Mouse (Mus musculus) liver, adult 2 months (tissue): Measurements from ENCODE around the gene Zc3h13. TPM values are rescaled to one million over a fixed set of nuclear protein-coding genes. Genes with fewer than 3 reads are reported as not detected.

Experiments
- DNase-seq: peaks from one replicate; pipeline ENCODE4 v3.0.0-alpha.2; 2011; ENCODE audit warnings: low read depth, low spot score; ENCODE audit errors: extremely low read depth
- H3K27ac ChIP-seq: fragments of 200-500 bp; replicated peaks from 2 replicates; pipeline ENCODE4 v1.5.1; 2012; ENCODE audit warnings: low read depth, mild to moderate bottlenecking, control low read depth, inconsistent platforms, low read length; ENCODE audit not compliant: insufficient read depth
- H3K27me3 ChIP-seq: fragments of 200-500 bp; 2 replicates; pipeline ENCODE4 v1.6.1; 2012; ENCODE audit warnings: mild to moderate bottlenecking, moderate library complexity, low read length, inconsistent platforms; ENCODE audit not compliant: control insufficient read depth, insufficient read depth
- H3K36me3 ChIP-seq: fragments of 200-500 bp; 2 replicates; pipeline ENCODE4 v1.6.1; 2012; ENCODE audit warnings: low read length, inconsistent platforms; ENCODE audit not compliant: control insufficient read depth, insufficient read depth
- H3K4me1 ChIP-seq: fragments of 200-500 bp; 2 replicates; pipeline ENCODE4 v1.6.1; 2011; ENCODE audit warnings: low read length; ENCODE audit not compliant: control insufficient read depth, insufficient read depth
- H3K4me3 ChIP-seq: fragments of 200-500 bp; 2 replicates; pipeline ENCODE4 v1.5.1; 2011; ENCODE audit warnings: low read depth, mild to moderate bottlenecking, control low read depth, low read length, moderate library complexity; ENCODE audit not compliant: insufficient read depth
- H3K79me2 ChIP-seq: fragments of 200-500 bp; 2 replicates; pipeline ENCODE4 v1.6.1; 2012; ENCODE audit warnings: inconsistent platforms, mild to moderate bottlenecking, low read length, moderate library complexity; ENCODE audit not compliant: control insufficient read depth, insufficient read depth
- H3K9ac ChIP-seq: fragments of 200-500 bp; 2 replicates; pipeline ENCODE4 v1.6.1; 2012; ENCODE audit warnings: low read depth, mild to moderate bottlenecking, control low read depth, inconsistent platforms, low read length
- CTCF ChIP-seq: fragments of 200-500 bp; IDR thresholded peaks from 2 replicates; pipeline ENCODE4 v1.5.1; 2011; ENCODE audit warnings: low read depth, low read length, control low read depth
- POLR2A ChIP-seq: fragments of 200-500 bp; IDR thresholded peaks from 2 replicates; pipeline ENCODE4 v1.6.1; 2011; ENCODE audit warnings: low read length, control low read depth; ENCODE audit not compliant: insufficient read depth; ENCODE audit errors: extremely low read depth
- WGBS: fragments of 180-500 bp; shearing (Covaris S2); methylation state at CpG from one replicate; pipeline ENCODE4 v1.1.7; 2018; 5-methylcytosine and 5-hydroxymethylcytosine counted together
- polyA plus RNA-seq: library from polyadenylated mRNA; depleted of rRNA; stranded (reverse); fragments of >200 nt; gene quantifications from 2 replicates; pipeline ENCODE4 v1.2.3, GENCODE M21; 2012
- total RNA-seq: library from RNA; depleted of rRNA; stranded (reverse); fragments of >200 nt; gene quantifications from 2 replicates; pipeline ENCODE4 v1.2.3, GENCODE M21; 2014

Zc3h13 gene
- total and polyA plus RNA-seq, 2 experiments, result 6.1 to 13.5 TPM

- TF ChIP-seq CTCF, result no peak
- TF ChIP-seq POLR2A, result no peak
- Histone ChIP-seq H3K9ac (no peak overlapping the region), H3K36me3 (peaks cover 51% of the 10 kb centered on the region), H3K79me2 (no peaks in the 10 kb centered on the region), H3K4me1 (no peaks in the 10 kb centered on the region), H3K27me3 (no peaks in the 10 kb centered on the region), H3K27ac (no peak overlapping the region), H3K4me3 (no peak overlapping the region)
- DNase-seq, result no peak
- 79% methylated on average over 8 of the region's 8 CpGs for WGBS
Observed at GRCm38 (mm10) chr14:75328062-75328461, 43.9 kb downstream of the Zc3h13 start.

- DNase-seq, result no peak
- Histone ChIP-seq H3K4me3 (no peak overlapping the region), H3K27ac (no peak overlapping the region), H3K36me3 (peaks cover 38% of the 10 kb centered on the region), H3K4me1 (no peaks in the 10 kb centered on the region), H3K27me3 (no peaks in the 10 kb centered on the region), H3K9ac (no peak overlapping the region), H3K79me2 (no peaks in the 10 kb centered on the region)
- peak; percentile 63 for TF ChIP-seq CTCF
- no peak for TF ChIP-seq POLR2A
- 91% methylated on average over 6 of the region's 6 CpGs for WGBS
Observed at GRCm38 (mm10) chr14:75330621-75331020, 46.4 kb downstream of the Zc3h13 start.

GRCm38 (mm10) chr14:75334321-75334720 lies 50.1 kb downstream of the Zc3h13 start:
- H3K4me1 ChIP-seq, result peaks cover 3% of the 10 kb centered on the region; the same call in 1 of the 2 replicates
- no peak overlapping the region for H3K9ac ChIP-seq
- TF ChIP-seq CTCF (no peak), POLR2A (no peak)
- 72% methylated on average over 4 of the region's 4 CpGs for WGBS
- H3K79me2 ChIP-seq, result no peaks in the 10 kb centered on the region
- H3K4me3 ChIP-seq, result no peak overlapping the region
- no peak for DNase-seq
- H3K27ac ChIP-seq, result no peak overlapping the region
- H3K27me3 ChIP-seq, result no peaks in the 10 kb centered on the region
- peaks cover 35% of the 10 kb centered on the region for H3K36me3 ChIP-seq

GRCm38 (mm10) chr14:75337884-75338283 lies 53.7 kb downstream of the Zc3h13 start:
- peaks cover 26% of the 10 kb centered on the region for H3K36me3 ChIP-seq
- peak; percentile 96 for DNase-seq
- 0 out of 2 replicates have a peak overlapping the region, but pooled peaks have one; percentile 6 for H3K9ac ChIP-seq
- H3K27me3 ChIP-seq, result no peaks in the 10 kb centered on the region
- 26% methylated on average over 2 of the region's 2 CpGs for WGBS
- H3K4me3 ChIP-seq, result no peak overlapping the region; the same call in 1 of the 2 replicates
- peaks cover 3% of the 10 kb centered on the region; the same call in 1 of the 2 replicates for H3K4me1 ChIP-seq
- TF ChIP-seq CTCF (no peak), POLR2A (no peak)
- H3K27ac ChIP-seq, result peak overlapping the region; percentile 72
- no peaks in the 10 kb centered on the region for H3K79me2 ChIP-seq

- DNase-seq, result no peak
- no peaks in the 10 kb centered on the region for H3K27me3 ChIP-seq
- TF ChIP-seq CTCF (no peak), POLR2A (no peak)
- WGBS, result 92% methylated on average over 5 of the region's 5 CpGs
- peaks cover 24% of the 10 kb centered on the region for H3K36me3 ChIP-seq
- no peaks in the 10 kb centered on the region for H3K79me2 ChIP-seq
- no peak overlapping the region for H3K4me3 ChIP-seq
- H3K9ac ChIP-seq, result no peak overlapping the region
- no peak overlapping the region for H3K27ac ChIP-seq
- H3K4me1 ChIP-seq, result no peaks in the 10 kb centered on the region
Observed at GRCm38 (mm10) chr14:75346041-75346440, 61.9 kb downstream of the Zc3h13 start.

- H3K9ac ChIP-seq, result no peak overlapping the region
- WGBS, result 63% methylated on average over 4 of the region's 4 CpGs
- H3K4me3 ChIP-seq, result no peak overlapping the region
- H3K27me3 ChIP-seq, result no peaks in the 10 kb centered on the region
- no peaks in the 10 kb centered on the region for H3K79me2 ChIP-seq
- no peaks in the 10 kb centered on the region for H3K4me1 ChIP-seq
- no peak for DNase-seq
- TF ChIP-seq POLR2A (no peak), CTCF (no peak)
- H3K27ac ChIP-seq, result no peak overlapping the region
- H3K36me3 ChIP-seq, result no peaks in the 10 kb centered on the region
Observed at GRCm38 (mm10) chr14:75351626-75352025, 67.5 kb downstream of the Zc3h13 start.
